Mouse (Mus musculus): Measurements from ENCODE around the gene Slfn9. TPM values are rescaled to one million over a fixed set of nuclear protein-coding genes. Genes with fewer than 3 reads are reported as not detected.

Gene Slfn9
- 7.9 TPM for polyA plus RNA-seq (2015; fragmentation: Illumina TruSeq; extraction: RNeasy Lipid Tissue Mini Kit (QIAGEN cat#74804); ENCODE audit: insufficient read depth, low replicate concordance)

GRCm38 (mm10) chr11:82991469-82992166 lies at the start of gene Slfn9:
Slfn9 (minus strand) TSS chr11:82991830.

GRCm38 (mm10) chr11:83020621-83021020 lies 29.0 kb upstream of the Slfn9 start, which contains the start of gene Slfn8:
Slfn8 (minus strand) TSS chr11:83020810.

DNA sequence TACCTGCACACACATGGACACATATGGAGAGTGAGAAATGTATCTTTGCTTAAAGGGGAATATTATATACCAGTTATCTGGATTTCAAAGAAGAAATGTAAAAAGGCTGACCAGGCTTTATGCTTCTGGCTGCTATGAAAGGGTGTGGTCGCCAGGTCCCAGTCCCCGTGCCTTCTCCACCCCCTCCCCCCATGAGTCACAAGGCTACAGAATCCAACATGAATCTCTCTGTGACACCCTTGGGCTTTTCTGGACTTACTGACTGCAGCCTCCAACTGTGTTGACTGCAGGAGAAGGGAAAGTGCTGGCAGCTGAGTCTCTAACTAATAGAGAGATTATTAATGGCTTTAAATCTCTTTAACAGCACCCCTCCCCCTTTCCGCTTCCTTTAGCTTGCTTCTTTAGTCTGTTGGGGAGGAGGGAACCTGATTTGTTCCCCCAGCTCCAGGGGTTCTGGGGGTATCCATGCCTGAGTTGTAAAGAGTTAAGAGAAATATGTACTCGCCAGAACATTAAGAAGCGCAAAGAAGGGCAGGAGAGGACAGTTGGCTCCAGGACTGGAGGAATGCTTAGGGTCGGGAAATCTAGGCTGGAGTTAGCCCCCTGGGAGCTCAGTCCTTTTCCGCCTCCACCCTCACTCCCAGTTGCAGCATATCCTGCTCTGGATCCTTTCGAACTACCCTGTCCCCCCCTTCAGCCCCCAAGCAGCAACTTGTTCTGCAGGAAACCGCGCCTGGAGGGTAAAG lies 40.7 kb downstream of the Slfn9 start, which contains the start of gene Slfn5:
Gene Slfn5 (plus strand): TSS at position 614 of the 746 bp plus-strand sequence.

Other genes with a start within 250 kb of the Slfn9 start
- gene Cct6b, start 227.5 kb downstream of the Slfn9 start, polyA plus RNA-seq (2015; fragmentation: Illumina TruSeq; extraction: RNeasy Lipid Tissue Mini Kit (QIAGEN cat#74804); ENCODE audit: insufficient read depth, low replicate concordance) = 0.64 TPM
- 28.1 TPM for gene Zfp830, start 227.5 kb downstream of the Slfn9 start, polyA plus RNA-seq (2015; fragmentation: Illumina TruSeq; extraction: RNeasy Lipid Tissue Mini Kit (QIAGEN cat#74804); ENCODE audit: insufficient read depth, low replicate concordance)
- 21.9 TPM for gene Lig3, start 210.7 kb downstream of the Slfn9 start, polyA plus RNA-seq (2015; fragmentation: Illumina TruSeq; extraction: RNeasy Lipid Tissue Mini Kit (QIAGEN cat#74804); ENCODE audit: insufficient read depth, low replicate concordance)
- gene Rffl, start 120.6 kb downstream of the Slfn9 start, polyA plus RNA-seq (2015; fragmentation: Illumina TruSeq; extraction: RNeasy Lipid Tissue Mini Kit (QIAGEN cat#74804); ENCODE audit: insufficient read depth, low replicate concordance) = 22.0 TPM
- gene Rad51d, start 101.2 kb downstream of the Slfn9 start, polyA plus RNA-seq (2015; fragmentation: Illumina TruSeq; extraction: RNeasy Lipid Tissue Mini Kit (QIAGEN cat#74804); ENCODE audit: insufficient read depth, low replicate concordance) = 14.4 TPM
- gene Fndc8, start 99.7 kb downstream of the Slfn9 start, polyA plus RNA-seq (2015; fragmentation: Illumina TruSeq; extraction: RNeasy Lipid Tissue Mini Kit (QIAGEN cat#74804); ENCODE audit: insufficient read depth, low replicate concordance) = not detected
- 25.6 TPM for gene Nle1, start 83.4 kb downstream of the Slfn9 start, polyA plus RNA-seq (2015; fragmentation: Illumina TruSeq; extraction: RNeasy Lipid Tissue Mini Kit (QIAGEN cat#74804); ENCODE audit: insufficient read depth, low replicate concordance)
- gene Unc45b, start 81.3 kb downstream of the Slfn9 start, polyA plus RNA-seq (2015; fragmentation: Illumina TruSeq; extraction: RNeasy Lipid Tissue Mini Kit (QIAGEN cat#74804); ENCODE audit: insufficient read depth, low replicate concordance) = 0.65 TPM
- gene Slfn5, start 40.5 kb downstream of the Slfn9 start, polyA plus RNA-seq (2015; fragmentation: Illumina TruSeq; extraction: RNeasy Lipid Tissue Mini Kit (QIAGEN cat#74804); ENCODE audit: insufficient read depth, low replicate concordance) = 69.7 TPM
- 77.5 TPM for gene Slfn8, start 29.0 kb upstream of the Slfn9 start, polyA plus RNA-seq (2015; fragmentation: Illumina TruSeq; extraction: RNeasy Lipid Tissue Mini Kit (QIAGEN cat#74804); ENCODE audit: insufficient read depth, low replicate concordance)
- gene Slfn2, start 73.3 kb upstream of the Slfn9 start, polyA plus RNA-seq (2015; fragmentation: Illumina TruSeq; extraction: RNeasy Lipid Tissue Mini Kit (QIAGEN cat#74804); ENCODE audit: insufficient read depth, low replicate concordance) = 306 TPM
- gene Slfn1, start 125.0 kb upstream of the Slfn9 start, polyA plus RNA-seq (2015; fragmentation: Illumina TruSeq; extraction: RNeasy Lipid Tissue Mini Kit (QIAGEN cat#74804); ENCODE audit: insufficient read depth, low replicate concordance) = 71.6 TPM
- gene Slfn4, start 183.4 kb upstream of the Slfn9 start, polyA plus RNA-seq (2015; fragmentation: Illumina TruSeq; extraction: RNeasy Lipid Tissue Mini Kit (QIAGEN cat#74804); ENCODE audit: insufficient read depth, low replicate concordance) = 15.5 TPM
- 5.7 TPM for gene Slfn3, start 199.5 kb upstream of the Slfn9 start, polyA plus RNA-seq (2015; fragmentation: Illumina TruSeq; extraction: RNeasy Lipid Tissue Mini Kit (QIAGEN cat#74804); ENCODE audit: insufficient read depth, low replicate concordance)